ENCODE assay signal across 10 mouse cellular contexts in genomic region chr13:82883368-82883767, GRCm38 (mm10).
"Had no signal": no experiment of that assay in that cellular context is flagged by ENCODE, and none has a peak within 500 bp of the region (broad histone marks: within the 10 kb centered on the region; RNA-seq: fewer than 3 reads in every experiment).

No protein-coding gene starts in this region.

- ATAC-seq: midbrain, embryonic 13.5 days; midbrain, embryonic 15.5 days had no signal

- DNase-seq: lung, adult 18-20 months; lung, embryonic 14.5 days; lung, postnatal 10 days; lung, postnatal 4 days; right cerebral cortex, postnatal 14 days; thymus, adult 2 months; thymus, postnatal 25 days; thymus, postnatal 4 days had no signal
